Mouse (Mus musculus): ENCODE data around the gene Fancm.

- no peak for TF ChIP-seq CTCF (IDR thresholded peaks at IDR 0.05; ENCODE audit: control insufficient read depth, insufficient read depth, insufficient read length)
- no peak for TF ChIP-seq MYOD1 (IDR thresholded peaks at IDR 0.05; ENCODE audit: control insufficient read depth, insufficient read length, low read depth)
- TF ChIP-seq MAX (IDR thresholded peaks at IDR 0.05), result no peak
- no peak for TF ChIP-seq MYOG (IDR thresholded peaks at IDR 0.05; ENCODE audit: control insufficient read depth, extremely low read depth, insufficient read length)
Observed at GRCm38 (mm10) chr12:65112811-65113210, 37.4 kb downstream of the Fancm start.
